Mouse (Mus musculus): ENCODE results near the gene Cdc37. TPM values are rescaled to one million over a fixed set of nuclear protein-coding genes. Genes with fewer than 3 reads are reported as not detected.

The Cdc37 gene
- polyA plus RNA-seq, 1 experiment from 2014 or later = 223 TPM

DNA sequence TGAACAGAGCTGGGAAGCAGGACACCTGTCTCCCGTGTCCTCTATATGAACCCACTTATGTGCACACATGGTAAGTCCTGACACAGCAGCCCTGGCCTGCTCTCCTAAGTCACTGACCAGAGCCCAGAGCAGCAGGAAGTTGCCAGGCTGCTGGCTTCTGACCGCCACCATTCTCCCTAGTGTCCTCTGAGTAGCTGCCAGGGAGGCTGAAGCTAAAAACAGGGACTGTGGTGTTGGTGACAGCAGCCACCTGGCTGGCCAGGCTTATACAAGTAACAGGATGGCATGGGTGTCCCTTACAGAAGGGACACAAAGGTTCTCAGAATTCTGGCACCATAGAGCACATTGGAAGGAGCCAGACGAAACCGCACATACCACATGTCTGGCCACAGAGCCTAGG lies 4.4 kb downstream of the Cdc37 start:
- peaks cover 62% of the 10 kb centered on the region for H3K36me3 ChIP-seq
- no peaks in the 10 kb centered on the region for H3K27me3 ChIP-seq
- peaks cover 43% of the 10 kb centered on the region for H3K4me1 ChIP-seq (replicated peaks)
- no peak overlapping the region for H3K4me2 ChIP-seq
- no peaks in the 10 kb centered on the region for H3K9me3 ChIP-seq
- no peak for ATAC-seq (ENCODE audit: low FRiP score)
- 87% methylated on average over 4 of the region's 4 CpGs for WGBS
- H3K9ac ChIP-seq = peak overlapping the region; percentile 43; the same call in 1 of the 2 replicates
- no peak overlapping the region for H3K27ac ChIP-seq
- H3K4me3 ChIP-seq = no peak overlapping the region

GRCm38 (mm10) chr9:21144361-21144760 lies 5.4 kb downstream of the Cdc37 start:
- H3K36me3 ChIP-seq = peaks cover 73% of the 10 kb centered on the region
- H3K9me3 ChIP-seq = no peaks in the 10 kb centered on the region
- peaks cover 39% of the 10 kb centered on the region for H3K4me1 ChIP-seq (replicated peaks)
- no peak overlapping the region for H3K4me3 ChIP-seq
- no peak overlapping the region for H3K27ac ChIP-seq
- H3K9ac ChIP-seq = no peak overlapping the region
- no peaks in the 10 kb centered on the region for H3K27me3 ChIP-seq
- H3K4me2 ChIP-seq = no peak overlapping the region
- no peak for ATAC-seq (ENCODE audit: low FRiP score)
- WGBS = 94% methylated on average over 3 of the region's 3 CpGs

DNA sequence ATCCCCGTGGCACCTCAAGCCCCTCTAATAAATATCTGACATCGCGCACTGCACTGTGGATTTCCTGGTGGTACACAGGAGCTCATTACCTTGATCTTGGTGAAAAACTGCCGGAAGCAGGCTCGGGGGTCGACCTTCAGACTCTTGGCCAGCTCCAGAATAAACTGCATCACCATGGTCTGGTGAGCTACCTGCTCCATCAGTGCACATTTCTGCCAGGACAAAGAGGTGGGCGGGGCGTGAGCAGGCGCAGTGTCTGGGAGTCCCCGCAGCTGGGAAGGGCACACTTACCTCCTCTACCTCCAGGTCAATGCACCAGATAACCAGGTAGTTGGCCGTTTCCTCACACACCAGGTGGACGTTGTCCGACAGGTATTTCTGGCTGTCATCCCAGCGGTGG lies 7.9 kb downstream of the Cdc37 start:
- Histone ChIP-seq H3K4me1 (replicated peaks) (peaks cover 14% of the 10 kb centered on the region), H3K9ac (no peak overlapping the region), H3K27ac (no peak overlapping the region), H3K27me3 (no peaks in the 10 kb centered on the region), H3K4me3 (no peak overlapping the region), H3K36me3 (peaks cover 93% of the 10 kb centered on the region), H3K4me2 (no peak overlapping the region), H3K9me3 (no peaks in the 10 kb centered on the region)
- 96% methylated on average over 14 of the region's 14 CpGs for WGBS
- ATAC-seq (ENCODE audit: low FRiP score) = no peak

- no peaks in the 10 kb centered on the region for H3K4me1 ChIP-seq (replicated peaks)
- peaks cover 60% of the 10 kb centered on the region for H3K36me3 ChIP-seq
- no peak for ATAC-seq (ENCODE audit: low FRiP score)
- no peaks in the 10 kb centered on the region for H3K27me3 ChIP-seq
- WGBS = 88% methylated on average over 4 of the region's 4 CpGs
- H3K4me3 ChIP-seq = no peak overlapping the region
- H3K9me3 ChIP-seq = no peaks in the 10 kb centered on the region
- no peak overlapping the region for H3K4me2 ChIP-seq
- no peak overlapping the region for H3K27ac ChIP-seq
- no peak overlapping the region for H3K9ac ChIP-seq
Measured at GRCm38 (mm10) chr9:21138386-21138785, 11.4 kb downstream of the Cdc37 start.

DNA sequence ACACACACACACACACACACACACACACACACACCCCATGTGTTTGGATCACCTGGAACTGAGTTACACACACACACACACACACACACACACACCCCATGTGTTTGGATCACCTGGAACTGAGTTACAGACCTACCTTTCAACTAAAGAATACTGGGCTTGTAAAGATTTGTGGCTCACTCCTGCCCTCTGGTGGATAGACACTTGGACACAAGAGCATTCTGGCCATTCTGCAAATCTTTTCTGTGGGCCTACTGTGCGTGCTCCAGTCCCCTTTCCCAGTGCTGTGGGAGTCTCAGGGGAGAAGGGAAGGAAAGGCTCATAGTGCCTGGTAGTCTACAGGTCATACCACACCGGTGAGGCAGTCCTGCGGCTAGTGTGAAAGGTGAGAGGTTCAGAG lies 12.6 kb downstream of the Cdc37 start:
- Histone ChIP-seq H3K27ac (no peak overlapping the region), H3K9ac (no peak overlapping the region), H3K9me3 (no peaks in the 10 kb centered on the region), H3K27me3 (no peaks in the 10 kb centered on the region), H3K4me2 (no peak overlapping the region), H3K4me3 (no peak overlapping the region), H3K4me1 (replicated peaks) (no peaks in the 10 kb centered on the region), H3K36me3 (peaks cover 48% of the 10 kb centered on the region)
- WGBS = 62% methylated on average over 3 of the region's 3 CpGs
- ATAC-seq (ENCODE audit: low FRiP score) = 0 out of 2 replicates have a peak, but pooled peaks have one; percentile 21

DNA sequence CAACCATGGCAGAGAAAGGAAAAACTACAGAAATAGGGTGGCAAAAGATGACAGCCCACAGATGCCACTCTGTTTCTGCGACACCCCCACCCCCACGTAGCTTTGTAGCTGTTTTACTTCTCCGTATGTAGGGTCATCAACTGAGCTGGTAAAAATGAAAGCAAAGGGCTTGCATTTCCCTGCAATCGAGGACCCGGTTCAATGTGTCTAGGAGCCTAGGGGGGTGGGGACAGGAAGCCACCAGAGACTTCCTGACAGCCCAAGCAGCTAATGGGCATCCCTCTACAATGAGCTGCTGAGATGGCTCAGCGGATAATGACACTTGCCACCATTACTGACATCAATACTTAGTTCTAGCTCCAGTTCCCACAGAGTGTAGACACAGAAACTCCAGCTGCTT lies 13.4 kb downstream of the Cdc37 start:
- Histone ChIP-seq H3K27ac (no peak overlapping the region), H3K9ac (no peak overlapping the region), H3K36me3 (peaks cover 40% of the 10 kb centered on the region), H3K27me3 (no peaks in the 10 kb centered on the region), H3K9me3 (no peaks in the 10 kb centered on the region), H3K4me2 (no peak overlapping the region), H3K4me3 (no peak overlapping the region), H3K4me1 (replicated peaks) (no peaks in the 10 kb centered on the region)
- no peak for ATAC-seq (ENCODE audit: low FRiP score)
- 81% methylated on average over 6 of the region's 6 CpGs for WGBS

DNA sequence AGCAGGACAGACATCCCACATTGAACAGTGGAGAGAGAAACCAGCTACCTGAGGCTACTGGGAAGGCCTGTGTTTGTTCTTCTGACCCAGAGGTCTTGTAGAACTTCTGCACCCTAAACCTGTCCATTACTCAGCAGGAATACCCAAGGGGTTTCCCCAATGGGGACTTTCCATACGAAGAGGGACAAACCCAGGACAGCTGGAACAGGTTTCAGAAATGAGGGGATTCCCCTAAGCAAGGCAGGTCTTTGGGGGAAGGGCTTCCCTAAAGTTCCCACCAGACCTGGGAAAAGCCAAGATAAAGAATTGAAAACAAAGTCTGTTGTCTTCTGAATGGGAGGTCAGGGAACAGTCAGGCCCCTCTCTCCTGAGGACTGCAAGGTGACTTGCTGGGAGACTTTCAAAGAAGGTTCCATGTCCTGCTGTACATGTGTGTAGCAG lies 13.8 kb downstream of the Cdc37 start:
- ATAC-seq (ENCODE audit: low FRiP score) = no peak
- 69% methylated on average over 1 of the region's 1 CpGs for WGBS
- Histone ChIP-seq H3K9me3 (no peaks in the 10 kb centered on the region), H3K4me1 (replicated peaks) (no peaks in the 10 kb centered on the region), H3K4me3 (no peak overlapping the region), H3K4me2 (no peak overlapping the region), H3K9ac (no peak overlapping the region), H3K36me3 (peaks cover 36% of the 10 kb centered on the region), H3K27ac (no peak overlapping the region), H3K27me3 (no peaks in the 10 kb centered on the region)

- Histone ChIP-seq H3K9me3 (no peaks in the 10 kb centered on the region), H3K9ac (no peak overlapping the region), H3K27ac (no peak overlapping the region), H3K4me1 (replicated peaks) (peaks cover 3% of the 10 kb centered on the region), H3K4me3 (no peak overlapping the region), H3K36me3 (peaks cover 30% of the 10 kb centered on the region), H3K27me3 (no peaks in the 10 kb centered on the region), H3K4me2 (no peak overlapping the region)
- no peak for ATAC-seq (ENCODE audit: low FRiP score)
- 83% methylated on average over 4 of the region's 4 CpGs for WGBS
Measured at GRCm38 (mm10) chr9:21135329-21135890, 14.4 kb downstream of the Cdc37 start.

DNA sequence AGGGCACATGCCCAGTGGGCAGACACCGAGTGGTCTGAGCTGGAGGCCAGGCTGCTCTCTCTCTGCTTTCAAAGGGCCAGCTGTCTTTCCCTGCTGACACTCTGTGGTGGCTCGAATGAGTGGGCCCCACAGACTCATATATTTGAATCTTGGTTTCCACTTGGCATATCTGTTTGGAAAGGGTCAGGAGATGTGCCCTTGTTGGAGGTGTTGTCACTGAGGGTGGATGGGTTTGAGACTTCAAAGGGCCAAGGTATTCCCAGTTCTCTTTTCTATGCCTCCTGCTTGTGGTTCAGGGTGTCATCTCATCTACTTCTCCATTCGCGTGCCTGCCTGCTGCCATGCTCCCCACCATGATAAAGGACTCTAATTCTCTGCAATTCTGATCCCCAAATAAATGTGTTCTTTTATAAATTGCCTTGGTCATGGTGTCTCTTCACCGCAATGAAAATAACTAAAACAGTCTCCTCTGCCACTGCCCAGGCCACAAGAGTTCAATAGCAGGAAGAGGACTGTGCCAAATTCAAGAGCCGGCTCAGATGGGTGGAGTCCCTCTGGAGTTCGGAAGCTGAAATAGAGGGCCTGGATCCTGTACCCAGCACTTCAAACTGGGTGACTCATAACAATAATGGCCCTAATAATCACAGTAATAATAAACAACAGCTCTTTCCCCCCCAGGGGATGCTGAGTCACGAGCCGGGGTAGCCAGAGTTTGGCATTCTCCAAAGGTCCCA lies 15.0 kb downstream of the Cdc37 start:
- Histone ChIP-seq H3K27me3 (no peaks in the 10 kb centered on the region), H3K4me3 (no peak overlapping the region), H3K27ac (no peak overlapping the region), H3K36me3 (peaks cover 24% of the 10 kb centered on the region), H3K4me2 (no peak overlapping the region), H3K9me3 (no peaks in the 10 kb centered on the region), H3K4me1 (replicated peaks) (peaks cover 7% of the 10 kb centered on the region), H3K9ac (no peak overlapping the region)
- ATAC-seq (ENCODE audit: low FRiP score) = no peak
- WGBS = 74% methylated on average over 9 of the region's 9 CpGs

DNA sequence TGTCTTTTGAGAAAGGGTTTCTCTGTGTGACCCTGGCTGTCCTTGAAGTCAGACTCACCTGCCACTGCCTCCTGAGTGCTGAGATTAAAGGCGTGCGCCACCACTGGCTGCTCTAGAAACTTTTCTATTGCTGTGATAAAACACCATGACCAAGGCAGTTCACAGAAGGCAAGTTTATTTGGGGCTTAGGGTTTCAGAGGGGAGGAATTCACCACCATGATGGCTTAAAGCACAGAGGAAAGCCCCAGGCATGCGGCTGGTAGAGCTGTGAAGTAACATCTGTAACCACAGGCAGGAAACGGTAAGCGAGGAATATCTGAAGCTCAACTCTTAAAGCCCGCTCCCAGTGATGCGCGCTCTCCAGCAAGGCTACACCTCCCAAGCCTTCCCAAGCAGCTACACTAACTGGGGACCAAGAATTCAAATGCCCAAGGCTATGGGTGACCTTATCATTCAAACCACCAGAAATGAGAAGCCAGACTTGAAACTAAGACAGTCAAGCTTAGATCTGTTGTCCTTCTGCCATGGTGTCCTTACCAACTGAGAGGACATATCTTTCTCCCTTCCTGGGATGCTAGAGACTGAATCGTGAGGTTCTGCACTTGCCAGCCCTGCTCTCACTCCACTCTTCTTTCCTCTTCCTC lies 16.6 kb downstream of the Cdc37 start:
- no peak overlapping the region for H3K27ac ChIP-seq
- 0 out of 2 replicates have a peak overlapping the region, but pooled peaks have one; percentile 29 for H3K9ac ChIP-seq
- H3K27me3 ChIP-seq = no peaks in the 10 kb centered on the region
- WGBS = 86% methylated on average over 9 of the region's 9 CpGs
- no peak for ATAC-seq (ENCODE audit: low FRiP score)
- no peak overlapping the region for H3K4me2 ChIP-seq
- peaks cover 12% of the 10 kb centered on the region for H3K36me3 ChIP-seq
- peaks cover 7% of the 10 kb centered on the region for H3K4me1 ChIP-seq (replicated peaks)
- H3K9me3 ChIP-seq = no peaks in the 10 kb centered on the region
- no peak overlapping the region for H3K4me3 ChIP-seq

DNA sequence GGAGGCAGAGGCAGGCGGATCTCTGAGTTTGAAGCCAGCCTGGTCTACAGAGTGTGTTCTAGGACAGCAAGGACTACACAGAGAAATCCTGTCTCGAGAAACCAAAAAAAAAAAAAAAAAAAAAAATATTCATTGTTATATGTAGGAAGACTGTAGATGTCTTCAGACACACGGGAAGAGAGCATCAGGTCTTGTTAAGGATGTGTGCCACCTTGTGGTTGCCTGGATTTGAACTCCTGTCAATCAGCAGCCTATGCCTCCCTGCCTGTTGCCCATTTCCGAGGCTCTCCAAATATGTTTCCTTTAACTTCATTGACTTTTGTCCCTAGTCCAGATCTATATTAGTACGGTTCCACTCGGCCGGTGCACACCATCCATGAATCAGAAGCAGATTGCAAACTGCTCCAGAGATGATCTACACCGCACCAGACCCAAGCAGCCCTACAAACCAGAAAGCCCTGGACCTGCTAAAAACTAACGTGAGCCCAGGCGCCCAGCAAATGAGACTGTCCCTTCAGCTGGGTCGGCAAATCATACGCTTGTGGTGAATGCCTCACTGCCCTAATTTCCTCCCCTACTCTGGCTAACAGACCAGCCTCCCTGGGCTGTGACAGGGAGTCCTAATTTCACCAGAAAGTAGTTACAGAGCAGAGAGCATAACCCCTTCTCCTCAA lies 17.5 kb downstream of the Cdc37 start:
- H3K27ac ChIP-seq = no peak overlapping the region
- no peaks in the 10 kb centered on the region for H3K9me3 ChIP-seq
- H3K9ac ChIP-seq = 0 out of 2 replicates have a peak overlapping the region, but pooled peaks have one; percentile 29
- 87% methylated on average over 12 of the region's 12 CpGs for WGBS
- ATAC-seq (ENCODE audit: low FRiP score) = no peak
- H3K4me1 ChIP-seq (replicated peaks) = peaks cover 7% of the 10 kb centered on the region
- H3K27me3 ChIP-seq = no peaks in the 10 kb centered on the region
- H3K36me3 ChIP-seq = peaks cover 12% of the 10 kb centered on the region
- H3K4me2 ChIP-seq = no peak overlapping the region; the same call in 1 of the 2 replicates
- no peak overlapping the region for H3K4me3 ChIP-seq
